Mouse (Mus musculus) ovary, adult 18-20 months (tissue): Measurements from ENCODE around the gene Cyba.

Experiments used
- DNase-seq: peaks from one replicate; pipeline ENCODE4 v3.0.0; 2022; ENCODE audit warnings: low spot score, mixed read lengths

Cyba gene

GRCm38 (mm10) chr8:122421376-122422070, 11.2 kb downstream of the Cyba start, which contains the start of gene Il17c:
Gene Il17c, plus strand, starts transcription at chr8:122422020.
- DNase-seq, result no peak

DNA sequence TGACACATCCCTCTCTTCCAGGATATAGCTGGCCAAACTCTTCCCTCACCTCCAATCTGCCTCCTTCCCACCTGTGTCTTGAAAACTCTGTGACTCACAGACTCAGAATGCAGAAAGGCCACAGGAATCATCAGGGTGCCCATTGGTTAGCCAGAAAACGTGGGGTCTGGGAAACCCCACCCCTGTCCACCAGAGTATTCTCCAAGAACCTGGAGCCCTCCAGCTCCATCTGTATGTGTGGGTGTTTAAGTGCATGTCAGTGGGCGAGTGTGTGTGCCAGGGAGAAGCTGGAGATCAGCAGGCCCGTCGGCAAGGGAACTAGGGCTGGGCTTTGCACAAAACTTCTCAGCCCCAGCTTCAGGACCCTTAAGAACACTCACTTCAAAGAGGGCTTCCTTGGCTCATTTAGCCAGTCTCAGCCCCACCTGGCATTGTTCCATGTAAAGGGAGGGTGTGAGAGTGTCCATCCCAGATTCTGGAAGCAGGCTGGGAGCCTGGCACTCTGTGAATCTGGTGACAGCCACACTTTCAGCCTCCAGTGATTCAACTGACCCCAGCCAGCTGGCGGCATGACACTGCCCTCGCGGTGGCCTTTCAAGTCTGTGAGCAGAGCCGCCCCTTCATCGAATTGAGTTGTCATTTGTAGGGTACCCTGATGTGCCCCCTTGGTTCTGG, 12.7 kb downstream of the Cyba start:
- no peak for DNase-seq

DNA sequence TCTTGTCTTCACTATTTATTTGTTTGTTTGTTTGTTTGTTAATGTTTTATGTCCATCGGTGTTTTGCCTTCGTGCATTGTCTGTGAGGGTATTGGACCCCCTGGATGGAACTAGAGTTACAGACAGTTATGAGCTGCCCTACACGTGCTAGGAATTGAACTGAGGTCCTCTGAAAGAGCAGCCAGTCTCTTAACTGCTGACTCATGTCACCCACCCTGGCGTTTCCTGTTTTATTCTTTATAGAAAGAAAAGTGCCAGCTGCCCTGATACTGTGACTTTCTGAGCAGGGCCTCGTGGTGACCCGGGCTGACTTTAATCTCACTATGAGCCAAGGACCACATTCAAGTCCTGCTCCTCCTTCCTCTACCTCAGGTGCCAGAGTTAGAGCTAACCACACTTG, 17.2 kb downstream of the Cyba start:
- no peak for DNase-seq

GRCm38 (mm10) chr8:122414311-122414710, 18.4 kb downstream of the Cyba start:
- no peak for DNase-seq

GRCm38 (mm10) chr8:122407678-122408077, 25.1 kb downstream of the Cyba start:
- DNase-seq, result no peak

DNA sequence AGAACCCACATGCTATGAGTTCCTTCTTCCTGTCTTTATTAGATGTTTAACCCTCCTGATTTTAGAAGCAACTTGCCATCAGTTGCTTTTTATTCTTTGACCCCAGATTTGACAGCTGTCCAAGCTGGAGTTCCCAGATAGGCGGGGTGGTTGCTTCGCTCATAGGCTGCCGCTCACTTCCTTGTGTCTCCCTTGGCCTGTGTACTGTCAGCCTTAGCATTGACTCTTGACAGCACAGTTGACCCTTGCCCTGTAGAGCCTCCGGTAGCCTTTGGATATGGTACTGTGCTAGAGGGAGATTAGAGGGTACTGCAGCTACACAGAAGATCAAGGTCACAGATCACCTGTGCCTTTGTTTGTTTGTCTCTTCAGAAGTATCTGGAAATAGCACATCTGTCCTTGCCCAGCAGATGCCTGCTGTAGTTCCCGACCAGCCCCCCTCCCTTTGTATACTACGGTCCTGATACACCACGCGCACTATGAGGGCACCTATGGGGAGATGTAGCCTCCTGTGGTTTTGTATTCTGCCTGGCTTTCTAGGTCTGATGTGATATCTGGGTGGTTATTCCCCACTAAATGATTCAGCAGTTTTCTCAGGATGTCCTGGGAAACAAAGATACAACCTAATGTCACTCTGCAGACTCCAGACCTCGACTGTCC, 27.5 kb downstream of the Cyba start:
- no peak for DNase-seq

DNA sequence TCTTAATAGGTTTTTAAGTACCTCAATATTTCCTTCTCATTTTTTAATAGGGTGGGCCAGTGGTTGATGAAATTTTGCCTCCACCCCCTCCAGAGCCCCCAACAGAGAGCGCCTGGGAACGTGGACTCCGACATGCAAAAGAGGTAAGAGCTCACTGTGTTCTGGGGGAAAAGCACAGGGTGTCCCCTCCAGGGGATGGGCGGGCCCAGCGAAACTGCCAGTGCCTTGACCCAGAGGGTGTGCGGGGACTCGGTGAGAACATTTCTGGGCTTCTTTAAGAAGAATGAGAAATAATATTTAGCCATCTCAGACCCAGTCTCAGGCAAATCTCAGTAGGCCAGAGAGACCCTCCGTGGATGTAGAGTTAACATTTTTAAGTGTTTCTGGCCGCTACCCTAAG, 34.5 kb downstream of the Cyba start:
- DNase-seq, result no peak

- no peak for DNase-seq
These were observed 37.4 kb downstream of the Cyba start for GRCm38 (mm10) chr8:122395291-122395690.

DNA sequence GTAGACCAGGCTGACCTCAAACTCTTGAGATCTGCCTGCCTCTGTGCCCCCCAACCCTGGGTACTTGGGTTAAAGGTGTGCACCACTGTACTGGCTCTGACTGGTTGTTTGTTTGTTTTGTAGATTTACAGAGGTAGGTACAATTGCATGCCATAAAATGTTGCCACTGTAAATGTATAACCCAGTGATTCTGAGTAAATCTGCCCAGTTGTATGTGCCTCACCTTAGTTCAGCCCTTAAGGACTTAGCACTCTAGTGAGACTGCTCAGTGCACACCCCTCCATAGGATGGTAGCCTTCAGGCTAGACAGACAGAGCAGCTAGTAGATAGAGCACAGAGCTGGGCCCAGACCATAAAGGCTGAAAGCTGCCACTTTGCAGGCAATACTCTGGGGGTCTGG, 39.0 kb downstream of the Cyba start:
- DNase-seq, result no peak

- DNase-seq, result no peak
These were observed 42.0 kb downstream of the Cyba start for GRCm38 (mm10) chr8:122390758-122391157.

GRCm38 (mm10) chr8:122389357-122389756, 43.4 kb downstream of the Cyba start:
- DNase-seq, result no peak

DNA sequence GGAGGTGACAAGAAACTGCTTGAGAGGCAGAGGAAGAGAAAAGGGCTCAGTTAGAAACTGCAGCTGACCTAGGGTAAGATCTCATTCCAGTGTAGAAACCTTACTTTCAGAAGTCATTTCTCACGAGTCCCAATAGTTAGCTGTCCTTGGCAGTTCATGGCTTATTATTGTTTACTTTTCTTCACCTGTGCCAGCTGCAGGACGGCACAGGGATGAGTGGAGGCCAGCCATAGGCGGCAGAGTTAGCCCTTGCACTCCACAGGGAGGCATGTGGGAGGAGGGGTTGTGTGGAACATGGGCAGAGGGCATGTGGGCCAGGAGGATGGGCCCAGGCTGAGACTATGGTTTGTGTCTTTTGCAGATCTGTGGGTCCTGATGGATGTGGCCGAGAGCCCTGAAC, 49.7 kb downstream of the Cyba start:
- DNase-seq, result no peak

- peak; percentile 99 for DNase-seq
These were observed 56.1 kb downstream of the Cyba start, which contains the start of gene Zc3h18 for GRCm38 (mm10) chr8:122376365-122377231. Gene Zc3h18, plus strand, starts transcription at chr8:122376609.

DNA sequence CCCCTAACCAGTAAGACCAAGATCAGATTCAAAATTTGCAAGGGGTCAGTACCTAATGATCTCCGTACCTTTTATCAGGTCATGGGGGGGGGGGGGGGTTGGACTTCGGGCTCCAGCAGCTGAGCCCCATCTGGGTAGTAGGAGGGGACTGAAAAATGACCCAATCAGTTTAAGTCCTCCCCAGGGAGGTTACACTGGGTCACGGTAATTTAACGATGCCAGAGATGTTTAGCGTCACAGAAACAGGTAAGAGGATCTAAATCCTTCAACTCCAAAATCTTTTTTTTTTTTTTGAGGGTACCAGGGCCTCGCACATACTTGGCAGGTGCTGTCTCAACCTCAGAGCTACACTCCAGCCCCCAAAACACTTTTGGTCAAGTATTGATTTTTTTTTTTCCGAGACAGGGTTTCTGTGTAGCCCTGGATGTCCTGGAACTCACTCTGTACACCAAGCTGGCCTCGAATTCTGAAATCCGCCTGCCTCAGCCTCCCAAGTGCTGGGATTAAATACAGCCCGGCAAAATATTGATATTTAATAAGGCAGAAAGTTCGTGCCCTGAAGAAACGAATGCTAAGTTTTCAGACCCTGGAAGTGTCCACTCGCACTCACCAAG, 56.9 kb downstream of the Cyba start:
- DNase-seq, result no peak

DNA sequence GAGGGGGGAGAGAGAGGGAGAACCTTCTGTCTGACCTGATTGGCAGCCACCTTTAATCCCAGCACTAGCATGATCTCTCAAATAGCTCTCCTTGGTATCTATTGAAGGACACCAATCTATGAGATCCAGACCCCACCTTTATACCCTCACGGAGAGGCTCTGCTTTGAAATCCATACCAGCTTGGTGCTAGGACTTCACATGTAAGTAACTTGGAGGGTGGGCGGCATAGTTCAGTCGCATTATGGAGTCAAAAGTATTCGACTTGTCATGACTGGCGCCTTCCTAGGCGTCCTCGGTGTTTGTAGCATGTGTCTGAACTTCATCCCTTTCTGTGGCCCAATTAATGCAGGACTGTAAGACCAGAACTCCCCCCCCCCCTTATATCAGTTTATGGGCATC, 57.4 kb downstream of the Cyba start:
- no peak for DNase-seq
